Mouse (Mus musculus) bone marrow, adult 2 months (tissue): ENCODE measurements around the gene Cdc73. TPM values are rescaled to one million over a fixed set of nuclear protein-coding genes. Genes with fewer than 3 reads are reported as not detected.
"Not testable (repeated sequence)": the region's sequence is repeated elsewhere in the genome, so short reads cannot be mapped to it uniquely, and the experiment has no call there.

ENCODE experiments used
- H3K27ac ChIP-seq: fragments of 200-500 bp; 2 replicates; pipeline ENCODE4 v1.5.1; 2012; ENCODE audit warnings: low read depth, mild to moderate bottlenecking, control low read depth, inconsistent platforms, low read length; ENCODE audit not compliant: control insufficient read depth, poor library complexity, insufficient read depth
- H3K4me1 ChIP-seq: fragments of 200-500 bp; 2 replicates; pipeline ENCODE4 v1.6.1; 2011; ENCODE audit warnings: low read length; ENCODE audit not compliant: control insufficient read depth, insufficient read depth
- H3K4me3 ChIP-seq: fragments of 200-500 bp; replicated peaks from 2 replicates; pipeline ENCODE3; 2011; ENCODE audit warnings: mild to moderate bottlenecking, low read depth, low read length, control low read depth; ENCODE audit not compliant: control insufficient read depth
- CTCF ChIP-seq: fragments of 200-500 bp; IDR thresholded peaks from 2 replicates; pipeline ENCODE4 v1.5.1; 2011; ENCODE audit warnings: low read length, control low read depth; ENCODE audit not compliant: control insufficient read depth, insufficient read depth
- POLR2A ChIP-seq: fragments of 200-500 bp; IDR thresholded peaks from 2 replicates; pipeline ENCODE4 v1.6.1; 2011; ENCODE audit warnings: low read depth, mild to moderate bottlenecking, control low read depth, low read length, borderline replicate concordance; ENCODE audit not compliant: control insufficient read depth
- WGBS: fragments of 180-500 bp; shearing (Covaris S2); methylation state at CpG from one replicate; pipeline ENCODE4 v1.1.7; 2018; 5-methylcytosine and 5-hydroxymethylcytosine counted together
- polyA plus RNA-seq: library from polyadenylated mRNA; stranded (reverse); fragments of >200 nt; gene quantifications from 2 replicates; pipeline ENCODE4 v1.2.4, GENCODE M21; 2011; ENCODE audit warnings: low replicate concordance; ENCODE audit not compliant: missing spikeins, insufficient read depth, insufficient read length

Cdc73 gene
- polyA plus RNA-seq, 1 experiment: 31.6 TPM

GRCm38 (mm10) chr1:143731691-143732090, 29.0 kb upstream of the Cdc73 start:
- WGBS: 80% methylated on average over 4 of the region's 4 CpGs
- H3K27ac ChIP-seq: no peak overlapping the region
- no peak overlapping the region for H3K4me3 ChIP-seq
- H3K4me1 ChIP-seq: no peaks in the 10 kb centered on the region
- TF ChIP-seq POLR2A: no peak
- no peak for TF ChIP-seq CTCF

- no peaks in the 10 kb centered on the region for H3K4me1 ChIP-seq
- H3K4me3 ChIP-seq: no peak overlapping the region
- no peak overlapping the region for H3K27ac ChIP-seq
- TF ChIP-seq POLR2A: no peak
- TF ChIP-seq CTCF: peak; percentile 56; the same call in 1 of the 2 replicates
- 65% methylated on average over 2 of the region's 2 CpGs for WGBS
Observed at GRCm38 (mm10) chr1:143730899-143731298, 28.2 kb upstream of the Cdc73 start.

DNA sequence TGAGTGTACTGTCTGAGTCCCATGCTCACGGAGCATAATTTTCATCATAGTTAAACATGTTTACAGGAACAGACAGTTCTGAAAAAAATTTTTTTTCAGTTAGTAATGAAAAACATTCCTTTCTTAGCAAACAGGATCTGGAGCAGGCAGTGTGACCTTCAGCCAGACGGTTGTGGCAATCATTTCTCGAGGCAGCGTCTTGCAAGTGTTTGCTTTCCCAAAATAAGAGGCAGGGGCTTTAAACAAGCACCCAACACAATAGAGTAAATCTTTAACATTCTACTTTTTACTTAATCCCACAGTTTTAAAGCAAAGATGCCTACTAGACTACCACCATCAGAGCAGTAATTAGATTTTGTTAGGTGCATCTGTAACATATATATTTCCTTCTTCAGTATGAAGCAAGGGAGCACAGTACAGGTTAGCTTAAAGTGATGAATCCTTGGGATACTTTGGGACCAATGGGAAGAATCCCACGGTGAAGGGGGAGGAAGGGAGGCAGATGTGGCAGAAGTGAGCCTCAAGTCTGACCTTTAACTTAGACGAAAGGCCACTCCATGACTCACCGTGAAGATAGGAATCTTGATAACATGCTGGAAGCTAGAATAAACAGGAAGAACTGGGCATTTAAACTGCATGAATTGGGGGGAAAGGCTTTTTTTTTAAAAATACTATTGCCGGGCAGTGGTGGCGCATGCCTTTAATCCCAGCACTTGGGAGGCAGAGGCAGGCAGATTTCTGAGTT, 25.2 kb upstream of the Cdc73 start:
- WGBS: 64% methylated on average over 9 of the region's 9 CpGs
- TF ChIP-seq POLR2A (no peak), CTCF (no peak)

DNA sequence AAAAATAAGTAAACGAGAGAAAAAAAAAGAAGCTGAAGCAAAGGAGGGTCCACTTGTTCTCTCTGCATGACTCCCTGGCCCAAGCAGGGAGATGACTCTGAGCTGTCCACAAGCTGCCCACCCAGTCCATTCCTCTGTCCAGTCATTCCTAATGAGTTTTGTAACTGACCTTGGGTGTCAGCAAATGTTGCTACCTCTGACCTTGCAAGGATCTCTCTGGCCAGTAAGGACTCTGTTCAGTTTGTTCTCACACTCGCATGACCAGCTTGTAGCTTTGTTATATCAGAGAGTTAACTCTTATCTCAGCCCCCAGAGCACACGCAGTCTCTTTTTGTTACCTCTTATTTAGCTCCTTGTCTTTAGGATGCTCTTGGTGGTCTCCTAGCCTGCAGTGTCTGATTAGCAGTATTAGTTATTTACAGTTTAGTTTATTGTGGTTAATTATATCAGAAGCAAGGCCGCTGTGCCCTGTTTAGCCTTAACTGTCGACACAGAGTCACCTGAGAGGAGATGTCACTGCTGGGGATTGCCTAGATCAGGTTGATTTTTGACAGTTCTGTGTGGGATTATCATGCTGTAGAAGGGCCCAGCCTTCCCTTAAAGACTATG, 21.9 kb upstream of the Cdc73 start:
- Histone ChIP-seq H3K27ac (no peak overlapping the region), H3K4me1 (no peaks in the 10 kb centered on the region), H3K4me3 (no peak overlapping the region)
- WGBS: 72% methylated on average over 5 of the region's 5 CpGs
- no peak for TF ChIP-seq POLR2A

More for the DNA sequence above, 25.2 kb upstream of the Cdc73 start:
- Histone ChIP-seq H3K27ac (no peak overlapping the region), H3K4me1 (no peaks in the 10 kb centered on the region), H3K4me3 (no peak overlapping the region)

GRCm38 (mm10) chr1:143716038-143716437, 13.3 kb upstream of the Cdc73 start, which contains the start of gene Glrx2:
TSS of gene Glrx2 (plus strand) at chr1:143716338.
- H3K4me1 ChIP-seq, H3K27ac ChIP-seq, H3K4me3 ChIP-seq: not testable (repeated sequence)
- no CpG with 5 or more reads among the region's 2 CpGs for WGBS

DNA sequence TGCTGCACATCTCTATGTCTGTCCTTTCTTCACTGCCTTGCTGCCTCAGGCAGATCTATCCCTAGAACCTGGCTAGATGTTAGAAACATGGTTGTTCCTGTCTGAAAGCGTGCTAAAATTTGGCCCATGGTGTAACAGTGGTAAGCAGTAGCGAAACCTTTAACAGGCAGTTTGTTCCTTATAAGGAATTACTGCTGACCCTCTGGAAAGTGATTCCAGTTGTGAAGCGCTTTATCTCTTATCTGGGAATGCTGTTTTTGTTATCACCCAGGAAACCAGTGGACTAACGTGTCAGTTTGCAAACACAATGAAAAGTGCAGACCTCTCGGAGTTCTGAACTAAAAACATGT, 7.9 kb upstream of the Cdc73 start:
- H3K4me3 ChIP-seq: peak overlapping the region; percentile 22
- H3K4me1 ChIP-seq: peaks cover 2% of the 10 kb centered on the region; the same call in 1 of the 2 replicates
- TF ChIP-seq CTCF (no peak), POLR2A (no peak)
- peak overlapping the region; percentile 79 for H3K27ac ChIP-seq
- WGBS: 60% methylated on average over 5 of the region's 5 CpGs

GRCm38 (mm10) chr1:143709966-143710626, 7.4 kb upstream of the Cdc73 start:
- Histone ChIP-seq H3K4me3 (peak overlapping the region; percentile 22), H3K27ac (peak overlapping the region; percentile 79), H3K4me1 (peaks cover 2% of the 10 kb centered on the region; the same call in 1 of the 2 replicates)
- 45% methylated on average over 7 of the region's 7 CpGs for WGBS
- TF ChIP-seq POLR2A (no peak), CTCF (no peak)

DNA sequence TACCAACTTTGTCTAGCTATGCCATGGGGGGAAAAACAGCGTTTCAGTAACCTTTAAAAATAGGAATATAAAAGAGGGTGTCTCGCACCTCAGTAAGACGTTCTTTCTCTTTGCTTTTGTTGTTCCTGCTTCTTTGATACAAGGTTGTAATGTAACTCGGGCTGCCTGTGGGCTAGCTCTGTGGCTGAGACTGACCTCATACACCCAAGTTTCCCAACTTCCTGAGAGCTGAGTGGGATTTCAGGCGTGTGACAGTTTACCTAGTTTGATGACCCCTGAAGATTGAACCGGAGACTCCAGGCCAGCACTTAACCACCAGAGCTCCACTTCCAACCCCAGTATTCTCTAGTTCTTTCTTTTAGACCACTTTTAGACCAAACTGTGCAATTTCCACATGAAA, 5.7 kb upstream of the Cdc73 start:
- Histone ChIP-seq H3K4me3 (no peak overlapping the region), H3K4me1 (peaks cover 2% of the 10 kb centered on the region; the same call in 1 of the 2 replicates), H3K27ac (peak overlapping the region; percentile 50; the same call in 1 of the 2 replicates)
- TF ChIP-seq CTCF (no peak), POLR2A (no peak)
- WGBS: 39% methylated on average over 6 of the region's 6 CpGs

GRCm38 (mm10) chr1:143707006-143707405, 4.3 kb upstream of the Cdc73 start:
- Histone ChIP-seq H3K4me1 (peaks cover 2% of the 10 kb centered on the region; the same call in 1 of the 2 replicates), H3K4me3 (no peak overlapping the region), H3K27ac (no peak overlapping the region)
- TF ChIP-seq POLR2A (no peak), CTCF (no peak)
- 61% methylated on average over 4 of the region's 4 CpGs for WGBS
